Mouse (Mus musculus) midbrain, postnatal 0 days (tissue): ENCODE results near the gene Syap1. TPM values are rescaled to one million over a fixed set of nuclear protein-coding genes. Genes with fewer than 3 reads are reported as not detected.
"Not testable (repeated sequence)": the region's sequence is repeated elsewhere in the genome, so short reads cannot be mapped to it uniquely, and the experiment has no call there.

ENCODE experiments used
- ATAC-seq: fragments of 200-750 bp; cut with Nextera tagmentation; 2 replicates; pipeline ENCODE4 v1.8.0; 2017; ENCODE audit warnings: moderate number of reproducible peaks, mild to moderate bottlenecking, moderate TSS enrichment, moderate library complexity; ENCODE audit not compliant: low FRiP score
- DNase-seq: peaks from one replicate; pipeline ENCODE4 v3.0.0-alpha.2; 2015; ENCODE audit warnings: low spot score
- H3K27ac ChIP-seq: fragments of 300-500 bp; sonication (generic); 2 replicates; pipeline ENCODE4 v1.5.1; 2014; ENCODE audit warnings: low read depth, mild to moderate bottlenecking, low read length, mixed read lengths
- H3K27me3 ChIP-seq: fragments of 300-500 bp; sonication (generic); 2 replicates; pipeline ENCODE4 v1.6.1; 2014; ENCODE audit warnings: low read length, control low read depth, mixed read lengths; ENCODE audit not compliant: insufficient read depth
- H3K36me3 ChIP-seq: fragments of 300-500 bp; sonication (generic); 2 replicates; pipeline ENCODE4 v1.6.1; 2014; ENCODE audit warnings: low read length, control low read depth, mixed read lengths; ENCODE audit not compliant: insufficient read depth
- H3K4me1 ChIP-seq: fragments of 300-500 bp; sonication (generic); 2 replicates; pipeline ENCODE4 v1.6.1; 2014; ENCODE audit warnings: mild to moderate bottlenecking, control low read depth, antibody characterized with exemption, low read length, mixed read lengths; ENCODE audit not compliant: insufficient read depth
- H3K4me2 ChIP-seq: fragments of 300-500 bp; sonication (generic); 2 replicates; pipeline ENCODE4 v1.6.1; 2014; ENCODE audit warnings: low read depth, mild to moderate bottlenecking, low read length, mixed read lengths; ENCODE audit not compliant: poor library complexity, severe bottlenecking
- H3K4me3 ChIP-seq: fragments of 300-500 bp; sonication (generic); 2 replicates; pipeline ENCODE4 v1.5.1; 2014; ENCODE audit warnings: low read depth, mild to moderate bottlenecking, low read length, moderate library complexity
- H3K9ac ChIP-seq: fragments of 300-500 bp; sonication (generic); replicated peaks from 2 replicates; pipeline ENCODE4 v1.6.1; 2014; ENCODE audit warnings: mild to moderate bottlenecking, low read length, moderate library complexity, mixed read lengths; ENCODE audit not compliant: poor library complexity, severe bottlenecking
- H3K9me3 ChIP-seq: fragments of 300-500 bp; sonication (generic); 2 replicates; pipeline ENCODE4 v1.6.1; 2016; ENCODE audit warnings: low read length, control low read depth
- CTCF ChIP-seq: IDR thresholded peaks from 2 replicates; pipeline ENCODE4 v1.5.1; 2016; ENCODE audit warnings: antibody characterized with exemption, mild to moderate bottlenecking
- WGBS: fragments of 180-500 bp; shearing (Covaris S2); extraction: QIAGEN DNeasy Blood & Tissue Kit; methylation state at CpG from one replicate; pipeline ENCODE4 v1.1.7; 2014; 5-methylcytosine and 5-hydroxymethylcytosine counted together
- polyA plus RNA-seq: library from polyadenylated mRNA; unstranded; fragments of >200 nt; fragmentation: Nextera tagmentation; extraction: Ambion mirVana; gene quantifications from 2 replicates; pipeline ENCODE4 v1.2.1, GENCODE M21; 2015
- total RNA-seq: library from RNA; depleted of rRNA; stranded (reverse); fragments of >200 nt; gene quantifications from 2 replicates; pipeline ENCODE4 v1.2.3, GENCODE M21; 2014

Syap1 gene
- total and polyA plus RNA-seq, 2 experiments from 2014 or later = 36.1 to 44.0 TPM

DNA sequence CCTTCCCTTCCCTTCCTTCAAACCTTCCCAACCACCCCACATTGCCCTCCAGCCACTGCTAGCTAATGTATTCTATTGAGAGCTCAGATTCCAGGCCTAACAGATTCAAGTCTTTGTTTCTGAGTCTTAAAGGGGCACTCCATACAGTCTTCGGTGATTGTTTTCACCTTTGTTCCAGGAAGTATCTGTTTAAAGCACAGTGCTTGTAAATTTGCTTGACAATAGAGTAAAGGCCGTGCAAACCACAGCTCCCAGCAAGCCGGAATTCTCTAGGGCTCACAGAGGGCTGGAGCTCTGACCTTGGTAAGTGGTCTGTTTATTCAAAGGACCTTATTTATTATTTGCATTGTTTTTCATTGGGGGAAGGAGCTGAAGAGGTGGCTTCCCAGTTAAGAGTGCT lies 56.1 kb downstream of the Syap1 start:
- no peaks in the 10 kb centered on the region for H3K27me3 ChIP-seq
- no peak for DNase-seq
- WGBS = 29% methylated on average over 3 of the region's 3 CpGs
- no peak for ATAC-seq
- H3K27ac ChIP-seq = no peak overlapping the region
- H3K36me3 ChIP-seq = no peaks in the 10 kb centered on the region
- no peaks in the 10 kb centered on the region for H3K4me1 ChIP-seq
- TF ChIP-seq CTCF = no peak
- no peak overlapping the region for H3K9ac ChIP-seq
- H3K4me3 ChIP-seq = no peak overlapping the region
- no peaks in the 10 kb centered on the region for H3K9me3 ChIP-seq
- no peak overlapping the region for H3K4me2 ChIP-seq

DNA sequence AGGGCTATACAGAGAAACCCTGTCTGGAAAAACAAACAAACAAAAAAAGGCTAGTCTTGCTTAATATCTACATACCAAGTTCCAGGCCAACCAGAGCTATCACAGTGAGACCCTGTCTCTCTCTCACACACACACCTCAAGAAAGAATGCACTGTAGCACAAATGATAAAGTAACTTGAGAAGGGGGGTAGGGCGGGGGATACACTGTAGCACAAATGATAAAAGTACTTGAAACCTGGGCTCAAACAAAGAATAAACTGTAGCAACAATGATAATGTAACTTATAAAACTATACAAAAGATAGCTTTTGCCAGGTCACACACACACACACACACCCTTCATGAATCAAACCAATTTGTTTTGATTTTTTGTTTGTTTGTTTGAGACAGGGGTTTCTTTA lies 56.7 kb downstream of the Syap1 start:
- H3K27me3 ChIP-seq = no peaks in the 10 kb centered on the region
- no peak overlapping the region for H3K4me3 ChIP-seq
- no peak for ATAC-seq
- WGBS = 50% methylated on average over 1 of the region's 1 CpGs
- H3K36me3 ChIP-seq = no peaks in the 10 kb centered on the region
- DNase-seq = no peak
- H3K4me2 ChIP-seq = no peak overlapping the region
- no peaks in the 10 kb centered on the region for H3K4me1 ChIP-seq
- H3K9me3 ChIP-seq = no peaks in the 10 kb centered on the region
- H3K9ac ChIP-seq = no peak overlapping the region
- TF ChIP-seq CTCF = no peak
- H3K27ac ChIP-seq = no peak overlapping the region

DNA sequence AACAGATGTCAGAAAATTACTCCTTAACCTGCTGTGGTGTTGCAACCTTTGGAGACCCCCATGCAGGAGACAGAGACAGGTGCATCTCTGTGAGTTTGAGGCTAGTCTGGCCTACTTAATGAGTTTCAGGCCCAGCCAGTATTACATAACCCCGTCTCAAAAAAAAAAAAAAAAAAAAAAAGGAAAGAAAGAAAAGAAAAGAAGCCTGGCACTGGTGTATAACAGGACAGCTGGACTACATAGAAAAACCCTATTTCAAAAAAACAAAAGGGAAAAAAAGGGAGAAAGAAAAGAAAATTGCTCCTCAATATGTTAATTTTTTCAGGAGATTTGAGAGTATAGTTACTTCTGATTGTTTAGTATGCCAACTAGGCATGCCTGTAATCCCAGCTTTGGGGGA lies 57.2 kb downstream of the Syap1 start:
- Histone ChIP-seq H3K36me3 (no peaks in the 10 kb centered on the region), H3K27me3 (no peaks in the 10 kb centered on the region), H3K4me3 (no peak overlapping the region), H3K4me1 (no peaks in the 10 kb centered on the region), H3K9ac (no peak overlapping the region), H3K9me3 (no peaks in the 10 kb centered on the region), H3K4me2 (no peak overlapping the region), H3K27ac (no peak overlapping the region)
- no peak for DNase-seq
- no peak for TF ChIP-seq CTCF
- 25% methylated on average over 1 of the region's 1 CpGs for WGBS
- ATAC-seq = no peak

DNA sequence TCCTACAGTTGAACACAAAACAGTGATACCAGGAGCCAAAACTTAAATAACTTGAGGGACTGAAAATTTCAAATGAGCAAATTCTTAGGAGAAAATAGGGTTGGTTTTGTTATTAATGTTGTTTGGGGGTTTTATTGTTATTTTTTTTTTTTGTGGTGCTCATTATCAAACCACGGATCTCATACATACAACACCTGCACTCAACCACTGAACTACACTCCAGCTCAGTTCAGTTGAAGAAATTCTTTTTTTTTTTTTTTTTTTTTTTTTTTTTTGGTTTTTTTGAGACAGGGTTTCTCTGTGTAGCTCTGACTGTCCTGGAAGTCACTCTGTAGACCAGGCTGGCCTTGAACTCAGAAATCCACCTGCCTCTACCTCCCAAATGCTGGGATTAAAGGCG lies 57.9 kb downstream of the Syap1 start:
- not testable (repeated sequence) for H3K4me3 ChIP-seq, H3K4me1 ChIP-seq, H3K9ac ChIP-seq, ATAC-seq, H3K27ac ChIP-seq, DNase-seq, H3K36me3 ChIP-seq, H3K27me3 ChIP-seq, H3K4me2 ChIP-seq, H3K9me3 ChIP-seq
- 72% methylated on average over 2 of the region's 2 CpGs for WGBS

DNA sequence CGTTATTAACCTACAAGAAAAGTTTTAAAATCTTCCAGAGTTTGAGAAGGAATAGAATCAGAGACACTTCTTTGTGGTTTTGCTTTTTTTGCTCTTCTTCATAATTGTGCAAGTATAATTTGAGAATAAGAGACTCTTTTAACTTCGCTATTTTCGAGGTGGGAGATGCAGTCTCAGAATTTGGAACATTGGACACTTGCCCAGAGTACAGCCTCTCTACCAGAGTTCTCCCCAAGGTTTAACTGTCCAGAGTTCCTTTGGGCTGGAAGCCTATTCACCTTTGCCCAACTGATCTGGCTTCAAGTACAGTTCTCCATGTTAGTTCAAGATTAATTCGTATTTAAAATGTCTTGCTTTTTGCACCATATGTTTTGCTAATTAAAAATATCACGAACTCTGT lies 58.5 kb downstream of the Syap1 start:
- Histone ChIP-seq H3K27ac (no peak overlapping the region), H3K4me3 (peak overlapping the region; percentile 50; the same call in 1 of the 2 replicates), H3K36me3 (no peaks in the 10 kb centered on the region), H3K9ac (no peak overlapping the region), H3K4me2 (no peak overlapping the region; the same call in 1 of the 2 replicates), H3K27me3 (no peaks in the 10 kb centered on the region), H3K9me3 (no peaks in the 10 kb centered on the region), H3K4me1 (no peaks in the 10 kb centered on the region)
- TF ChIP-seq CTCF = no peak
- ATAC-seq = no peak
- DNase-seq = no peak
- WGBS = 43% methylated on average over 5 of the region's 5 CpGs

DNA sequence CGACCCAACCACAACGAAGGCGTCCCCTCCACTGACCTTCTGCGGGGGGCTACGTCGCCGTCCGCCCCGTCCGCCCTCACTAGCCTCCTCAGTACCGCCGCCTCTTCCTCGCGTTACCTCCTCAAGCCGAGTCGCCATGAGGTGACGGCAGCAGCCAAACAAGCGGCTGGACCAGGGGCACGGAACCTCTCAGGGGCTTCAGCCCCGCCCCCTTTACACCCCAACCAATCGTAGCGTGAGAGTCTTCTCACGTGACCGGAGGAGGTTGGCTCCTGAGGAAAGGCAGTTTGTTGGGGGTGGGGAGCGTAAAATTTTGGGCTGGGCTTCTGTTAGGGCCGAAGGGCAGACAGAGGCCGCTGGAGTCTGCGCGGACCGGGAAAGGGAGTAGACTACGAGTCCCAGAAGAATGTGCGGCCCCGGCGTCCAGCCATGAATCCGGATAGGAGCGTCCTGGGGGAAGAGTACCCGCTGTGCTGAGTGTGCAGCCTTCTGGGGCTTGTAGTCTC lies 59.0 kb downstream of the Syap1 start, which contains the start of gene Txlng:
Gene Txlng (minus strand): TSS at position 252 of the 506 bp plus-strand sequence.
- peak; percentile 98 for ATAC-seq
- H3K9me3 ChIP-seq = no peaks in the 10 kb centered on the region
- no peaks in the 10 kb centered on the region for H3K4me1 ChIP-seq
- H3K36me3 ChIP-seq = no peaks in the 10 kb centered on the region
- no peaks in the 10 kb centered on the region for H3K27me3 ChIP-seq
- peak within 1 kb of the TSS; percentile 50 for H3K4me3 ChIP-seq
- H3K9ac ChIP-seq = peak within 1 kb of the TSS; percentile 64
- DNase-seq = peak; percentile 98
- 13% methylated on average over 34 of the region's 37 CpGs for WGBS
- peak within 1 kb of the TSS; percentile 68 for H3K4me2 ChIP-seq
- 0 out of 2 replicates have a peak within 1 kb of the TSS, but pooled peaks have one; percentile 38 for H3K27ac ChIP-seq
- TF ChIP-seq CTCF = peak; percentile 26; the same call in 1 of the 2 replicates
